Mouse (Mus musculus): ENCODE data around the gene Gm21883. TPM values are rescaled to one million over a fixed set of nuclear protein-coding genes. Genes with fewer than 3 reads are reported as not detected.

Gene Gm21883
- not detected in 2 replicates for polyA plus RNA-seq (2021; fragmentation: Nextera tagmentation)
- long read RNA-seq, experiment 1 = 0 reads
- long read RNA-seq, experiment 2 = 0 reads

GRCm38 (mm10) chrX:31574183-31574582 lies at the start of gene Gm21883:
Gene Gm21883, minus strand, starts transcription at chrX:31574283.

GRCm38 (mm10) chrX:31618820-31619219 lies 44.7 kb upstream of the Gm21883 start, which contains the start of gene Spin2e:
Gene Spin2e, minus strand, starts transcription at chrX:31618920.

Other genes starting within 250 kb of the Gm21883 start
- gene Btbd35f26, start 237.8 kb downstream of the Gm21883 start, polyA plus RNA-seq (2021; fragmentation: Nextera tagmentation) = not detected in 2 replicates
- gene Btbd35f19, start 190.4 kb downstream of the Gm21883 start, polyA plus RNA-seq (2021; fragmentation: Nextera tagmentation) = not detected in 2 replicates
- not detected in 2 replicates for gene Spin2e, start 44.6 kb upstream of the Gm21883 start, polyA plus RNA-seq (2021; fragmentation: Nextera tagmentation)
- not detected in 2 replicates for gene Btbd35f25, start 142.9 kb upstream of the Gm21883 start, polyA plus RNA-seq (2021; fragmentation: Nextera tagmentation)